Mouse (Mus musculus): Measurements from ENCODE around the gene Kif19a. TPM values are rescaled to one million over a fixed set of nuclear protein-coding genes. Genes with fewer than 3 reads are reported as not detected.

Kif19a gene
- polyA plus RNA-seq, 2 experiments: 0.09 TPM; not detected in 1

GRCm38 (mm10) chr11:114810344-114810743 lies 45.2 kb downstream of the Kif19a start:
- DNase-seq (ENCODE audit: low read depth in 3 of 3, low spot score in 3 of 3) (no peak), ATAC-seq (ENCODE audit: insufficient read depth) (no peak)
- H3K36me3 ChIP-seq (replicated peaks; ENCODE audit: control insufficient read depth, insufficient read depth, low read depth): no peaks in the 10 kb centered on the region
- H3K4me1 ChIP-seq (replicated peaks; ENCODE audit: control insufficient read depth in 2 of 2, insufficient read depth in 2 of 2, low read length in 1 of 2): peaks cover 0 to 2% of the 10 kb centered on the region in 2 experiments; a peak in 1 of 4 replicates
- no peaks in the 10 kb centered on the region for H3K27me3 ChIP-seq (ENCODE audit: control insufficient read depth, insufficient read depth, low read length)
- no peak overlapping the region for H3K4me2 ChIP-seq (ENCODE audit: low read depth)
- H3K27ac ChIP-seq: no peak overlapping the region
- WGBS (ENCODE audit: insufficient replicate concordance): 23% methylated on average over 4 of the region's 4 CpGs
- no peak for TF ChIP-seq EP300 (IDR thresholded peaks at IDR 0.05; ENCODE audit: low read depth)
- no peak for TF ChIP-seq CTCF (IDR thresholded peaks at IDR 0.05; ENCODE audit: low read depth)
- no peak overlapping the region for H3K4me3 ChIP-seq (ENCODE audit: insufficient read depth in 1 of 2, low read depth in 2 of 2, low read length in 2 of 2)
- no peak overlapping the region for H3K9ac ChIP-seq (replicated peaks)
- H3K9me3 ChIP-seq (ENCODE audit: control insufficient read depth, low read length): no peaks in the 10 kb centered on the region

- no peak overlapping the region for H3K27ac ChIP-seq
- WGBS (ENCODE audit: insufficient replicate concordance): 14% methylated on average over 6 of the region's 6 CpGs
- no peak overlapping the region for H3K9ac ChIP-seq (replicated peaks)
- peak; percentile 49; the same call in 1 of the 2 replicates for ATAC-seq (ENCODE audit: insufficient read depth)
- H3K36me3 ChIP-seq (replicated peaks; ENCODE audit: control insufficient read depth, insufficient read depth, low read depth): no peaks in the 10 kb centered on the region
- H3K4me2 ChIP-seq (ENCODE audit: low read depth): no peak overlapping the region
- peak; percentile 44 to 49 (median 47) for DNase-seq (ENCODE audit: low read depth in 3 of 3, low spot score in 3 of 3)
- no peaks in the 10 kb centered on the region for H3K9me3 ChIP-seq (ENCODE audit: control insufficient read depth, low read length)
- TF ChIP-seq CTCF (IDR thresholded peaks at IDR 0.05; ENCODE audit: low read depth) (peak; percentile 90), EP300 (IDR thresholded peaks at IDR 0.05; ENCODE audit: low read depth) (no peak)
- no peaks in the 10 kb centered on the region for H3K27me3 ChIP-seq (ENCODE audit: control insufficient read depth, insufficient read depth, low read length)
- H3K4me1 ChIP-seq (replicated peaks; ENCODE audit: control insufficient read depth in 2 of 2, insufficient read depth in 2 of 2, low read length in 1 of 2): peaks cover 0 to 2% of the 10 kb centered on the region in 2 experiments; a peak in 1 of 4 replicates
- H3K4me3 ChIP-seq (ENCODE audit: insufficient read depth in 1 of 2, low read depth in 2 of 2, low read length in 2 of 2): no peak overlapping the region
Measured at GRCm38 (mm10) chr11:114812731-114813240, 47.6 kb downstream of the Kif19a start.

- DNase-seq (ENCODE audit: low read depth in 3 of 3, low spot score in 3 of 3) (no peak), ATAC-seq (ENCODE audit: insufficient read depth) (no peak)
- no peak overlapping the region for H3K27ac ChIP-seq
- no peaks in the 10 kb centered on the region for H3K27me3 ChIP-seq (ENCODE audit: control insufficient read depth, insufficient read depth, low read length)
- WGBS (ENCODE audit: insufficient replicate concordance): 57% methylated on average over 11 of the region's 11 CpGs
- no peak overlapping the region for H3K4me3 ChIP-seq (ENCODE audit: insufficient read depth in 1 of 2, low read depth in 2 of 2, low read length in 2 of 2)
- H3K9ac ChIP-seq (replicated peaks): no peak overlapping the region
- no peak for TF ChIP-seq EP300 (IDR thresholded peaks at IDR 0.05; ENCODE audit: low read depth)
- TF ChIP-seq CTCF (IDR thresholded peaks at IDR 0.05; ENCODE audit: low read depth): no peak
- H3K4me1 ChIP-seq (replicated peaks; ENCODE audit: control insufficient read depth in 2 of 2, insufficient read depth in 2 of 2, low read length in 1 of 2): peaks cover 0 to 2% of the 10 kb centered on the region in 2 experiments; a peak in 1 of 4 replicates
- no peaks in the 10 kb centered on the region for H3K36me3 ChIP-seq (replicated peaks; ENCODE audit: control insufficient read depth, insufficient read depth, low read depth)
- no peaks in the 10 kb centered on the region for H3K9me3 ChIP-seq (ENCODE audit: control insufficient read depth, low read length)
- no peak overlapping the region for H3K4me2 ChIP-seq (ENCODE audit: low read depth)
Measured at GRCm38 (mm10) chr11:114814873-114815592, 49.8 kb downstream of the Kif19a start.

GRCm38 (mm10) chr11:114816934-114817333 lies 51.7 kb downstream of the Kif19a start:
- H3K36me3 ChIP-seq (replicated peaks; ENCODE audit: control insufficient read depth, insufficient read depth, low read depth): no peaks in the 10 kb centered on the region
- 69% methylated on average over 4 of the region's 4 CpGs for WGBS (ENCODE audit: insufficient replicate concordance)
- H3K9ac ChIP-seq (replicated peaks): no peak overlapping the region
- TF ChIP-seq EP300 (IDR thresholded peaks at IDR 0.05; ENCODE audit: low read depth) (no peak), CTCF (IDR thresholded peaks at IDR 0.05; ENCODE audit: low read depth) (no peak)
- no peak overlapping the region for H3K4me3 ChIP-seq (ENCODE audit: insufficient read depth in 1 of 2, low read depth in 2 of 2, low read length in 2 of 2)
- H3K4me1 ChIP-seq (replicated peaks; ENCODE audit: control insufficient read depth in 2 of 2, insufficient read depth in 2 of 2, low read length in 1 of 2): 0 out of 4 replicates have a peak, but pooled peaks cover 0 to 2% of the 10 kb centered on the region in 2 experiments
- H3K9me3 ChIP-seq (ENCODE audit: control insufficient read depth, low read length): no peaks in the 10 kb centered on the region
- H3K27ac ChIP-seq: no peak overlapping the region
- DNase-seq (ENCODE audit: low read depth in 3 of 3, low spot score in 3 of 3) (no peak), ATAC-seq (ENCODE audit: insufficient read depth) (no peak)
- H3K27me3 ChIP-seq (ENCODE audit: control insufficient read depth, insufficient read depth, low read length): no peaks in the 10 kb centered on the region
- H3K4me2 ChIP-seq (ENCODE audit: low read depth): no peak overlapping the region

- Histone ChIP-seq H3K27me3 (ENCODE audit: control insufficient read depth, insufficient read depth, low read length) (no peaks in the 10 kb centered on the region), H3K27ac (no peak overlapping the region), H3K9ac (replicated peaks) (no peak overlapping the region), H3K4me2 (ENCODE audit: low read depth) (no peak overlapping the region), H3K9me3 (ENCODE audit: control insufficient read depth, low read length) (no peaks in the 10 kb centered on the region), H3K36me3 (replicated peaks; ENCODE audit: control insufficient read depth, insufficient read depth, low read depth) (no peaks in the 10 kb centered on the region), H3K4me3 (ENCODE audit: insufficient read depth in 1 of 2, low read depth in 2 of 2, low read length in 2 of 2) (no peak overlapping the region), H3K4me1 (replicated peaks; ENCODE audit: control insufficient read depth in 2 of 2, insufficient read depth in 2 of 2, low read length in 1 of 2) (no peaks in the 10 kb centered on the region)
- TF ChIP-seq CTCF (IDR thresholded peaks at IDR 0.05; ENCODE audit: low read depth) (no peak), EP300 (IDR thresholded peaks at IDR 0.05; ENCODE audit: low read depth) (no peak)
- no peak for ATAC-seq (ENCODE audit: insufficient read depth)
- 53% methylated on average over 7 of the region's 7 CpGs for WGBS (ENCODE audit: insufficient replicate concordance)
- DNase-seq (ENCODE audit: low read depth in 3 of 3, low spot score in 3 of 3): no peak
Measured at GRCm38 (mm10) chr11:114818185-114818584, 53.0 kb downstream of the Kif19a start.

Data from liver, embryonic 14.5 days (tissue).